Mouse (Mus musculus): Measurements from ENCODE around the gene Txn2. TPM values are rescaled to one million over a fixed set of nuclear protein-coding genes. Genes with fewer than 3 reads are reported as not detected.

The Txn2 gene
- polyA plus RNA-seq, 1 experiment from 2014 or later = 182 TPM

DNA sequence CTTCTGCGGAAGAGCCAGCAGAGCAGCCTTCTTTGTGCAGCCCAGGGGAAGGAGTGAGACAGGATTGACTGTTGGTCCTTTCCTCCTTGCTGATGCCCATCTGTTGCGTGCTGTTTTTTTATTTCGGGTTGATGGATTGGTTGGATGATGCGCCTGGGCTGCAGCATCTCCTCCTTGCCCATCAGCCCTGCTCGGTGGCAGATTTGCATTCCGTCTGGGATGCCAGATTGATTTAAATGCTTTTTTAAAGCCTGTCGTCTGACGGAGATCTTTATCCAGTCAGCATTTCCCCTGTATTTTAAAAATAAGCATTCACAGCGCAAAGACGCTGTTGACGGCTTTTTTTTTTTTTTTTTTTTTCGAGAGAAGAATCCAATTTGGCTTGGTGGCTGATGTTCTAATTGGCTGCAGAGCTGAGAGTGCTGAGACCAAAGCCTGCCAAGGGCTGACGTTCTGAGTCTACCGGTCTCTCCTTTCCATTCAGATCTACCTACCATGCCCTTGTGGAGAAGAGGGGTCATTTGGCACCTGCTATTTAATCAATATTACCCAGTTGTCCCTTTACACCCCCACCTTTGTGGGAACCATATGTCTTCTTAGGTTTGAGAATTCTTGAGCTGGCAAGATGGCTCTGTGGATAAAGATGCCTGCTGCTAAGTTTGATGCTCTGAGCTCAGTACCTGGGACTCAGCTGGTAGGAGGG, 7.0 kb upstream of the Txn2 start:
- 75% methylated on average over 14 of the region's 14 CpGs for WGBS
- no peak for ATAC-seq (ENCODE audit: low read depth)
- H3K9ac ChIP-seq (ENCODE audit: low read length) = no peak overlapping the region

DNA sequence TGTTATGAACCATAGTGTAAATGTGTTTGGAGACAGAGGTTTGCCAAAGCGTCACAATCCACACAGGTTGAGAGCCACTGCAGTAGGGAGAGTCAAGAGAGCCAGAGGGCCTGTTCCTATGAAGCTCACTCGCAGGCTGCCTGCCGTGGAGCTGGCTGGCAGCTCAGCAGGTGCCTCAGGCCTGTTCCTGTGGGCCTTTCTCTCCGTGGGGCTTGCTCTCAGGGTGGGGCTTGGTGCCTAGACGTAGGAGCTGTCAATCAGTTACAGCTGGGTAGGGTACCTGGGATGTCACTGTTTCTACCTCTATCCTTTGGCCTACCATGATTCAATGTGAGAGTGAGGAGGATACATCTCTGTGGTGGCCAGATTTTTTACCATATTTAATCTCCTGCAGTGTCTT, 6.2 kb upstream of the Txn2 start:
- H3K4me3 ChIP-seq (ENCODE audit: low read length) = no peak overlapping the region
- no peaks in the 10 kb centered on the region for H3K9me3 ChIP-seq (ENCODE audit: control insufficient read depth, low read length)
- no peaks in the 10 kb centered on the region for H3K27me3 ChIP-seq (ENCODE audit: control insufficient read depth, insufficient read depth, low read depth, low read length)
- H3K9ac ChIP-seq (ENCODE audit: low read length) = no peak overlapping the region
- H3K27ac ChIP-seq (ENCODE audit: low read length) = no peak overlapping the region
- 56% methylated on average over 5 of the region's 5 CpGs for WGBS
- H3K4me2 ChIP-seq (ENCODE audit: low read depth, low read length) = no peak overlapping the region
- H3K36me3 ChIP-seq (ENCODE audit: control insufficient read depth, insufficient read depth, low read length) = no peaks in the 10 kb centered on the region
- no peak for ATAC-seq (ENCODE audit: low read depth)
- H3K4me1 ChIP-seq (replicated peaks; ENCODE audit: control insufficient read depth, insufficient read depth, low read length) = no peaks in the 10 kb centered on the region; the same call in 1 of the 2 replicates

More for the DNA sequence above, 7.0 kb upstream of the Txn2 start:
- Histone ChIP-seq H3K4me1 (replicated peaks; ENCODE audit: control insufficient read depth, insufficient read depth, low read length) (no peaks in the 10 kb centered on the region), H3K9me3 (ENCODE audit: control insufficient read depth, low read length) (no peaks in the 10 kb centered on the region), H3K27ac (ENCODE audit: low read length) (no peak overlapping the region), H3K36me3 (ENCODE audit: control insufficient read depth, insufficient read depth, low read length) (no peaks in the 10 kb centered on the region), H3K4me3 (ENCODE audit: low read length) (no peak overlapping the region), H3K27me3 (ENCODE audit: control insufficient read depth, insufficient read depth, low read depth, low read length) (no peaks in the 10 kb centered on the region), H3K4me2 (ENCODE audit: low read depth, low read length) (no peak overlapping the region)

DNA sequence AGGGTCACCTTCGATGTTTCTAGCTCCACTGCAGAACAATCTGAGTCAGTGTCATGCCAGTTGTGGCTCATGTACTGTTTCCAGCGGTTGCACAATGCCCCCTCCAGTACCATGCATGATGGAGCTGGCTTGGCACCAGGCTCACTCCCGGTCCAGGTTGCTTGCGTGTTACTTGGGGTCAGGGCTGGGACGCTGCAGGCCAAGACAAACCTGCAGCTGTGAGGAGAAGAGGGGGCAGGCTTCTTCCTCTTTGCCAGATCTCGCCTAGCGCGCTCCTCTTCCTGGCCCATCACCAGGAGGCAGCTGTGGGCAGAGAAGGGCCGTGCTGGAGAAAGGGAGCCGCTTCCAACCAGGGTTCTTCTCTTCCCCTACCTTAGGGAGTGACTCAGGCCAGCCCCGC, 5.5 kb upstream of the Txn2 start:
- Histone ChIP-seq H3K36me3 (ENCODE audit: control insufficient read depth, insufficient read depth, low read length) (no peaks in the 10 kb centered on the region), H3K4me3 (ENCODE audit: low read length) (no peak overlapping the region), H3K27ac (ENCODE audit: low read length) (no peak overlapping the region), H3K4me2 (ENCODE audit: low read depth, low read length) (0 out of 2 replicates have a peak overlapping the region, but pooled peaks have one; percentile 12), H3K4me1 (replicated peaks; ENCODE audit: control insufficient read depth, insufficient read depth, low read length) (peaks cover 6% of the 10 kb centered on the region), H3K9ac (ENCODE audit: low read length) (no peak overlapping the region), H3K9me3 (ENCODE audit: control insufficient read depth, low read length) (no peaks in the 10 kb centered on the region), H3K27me3 (ENCODE audit: control insufficient read depth, insufficient read depth, low read depth, low read length) (no peaks in the 10 kb centered on the region)
- ATAC-seq (ENCODE audit: low read depth) = no peak
- 70% methylated on average over 11 of the region's 11 CpGs for WGBS

DNA sequence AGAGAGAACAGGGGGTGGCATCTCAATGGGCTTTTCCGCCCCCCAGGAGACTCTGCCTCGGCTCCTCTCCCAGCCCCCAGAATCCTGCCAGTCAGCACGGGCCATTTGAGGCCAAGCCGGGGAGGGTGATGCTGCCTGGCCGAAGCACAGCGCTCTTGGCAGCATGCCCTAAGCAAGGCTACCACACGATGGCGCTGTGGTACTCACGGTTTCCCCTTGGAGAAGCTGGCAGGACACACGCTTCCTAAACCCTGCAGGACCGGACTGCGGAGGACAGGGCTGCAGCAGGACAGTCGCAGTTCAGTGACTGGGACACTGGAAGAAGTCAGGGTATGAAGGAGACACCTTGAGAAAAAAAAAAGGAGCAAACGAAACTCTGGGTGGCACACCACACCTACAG, 5.0 kb upstream of the Txn2 start:
- H3K9ac ChIP-seq (ENCODE audit: low read length) = no peak overlapping the region
- no peak overlapping the region for H3K27ac ChIP-seq (ENCODE audit: low read length)
- 0 out of 2 replicates have a peak overlapping the region, but pooled peaks have one; percentile 12 for H3K4me2 ChIP-seq (ENCODE audit: low read depth, low read length)
- under 1% methylated on average over 14 of the region's 14 CpGs for WGBS
- H3K27me3 ChIP-seq (ENCODE audit: control insufficient read depth, insufficient read depth, low read depth, low read length) = no peaks in the 10 kb centered on the region
- H3K36me3 ChIP-seq (ENCODE audit: control insufficient read depth, insufficient read depth, low read length) = no peaks in the 10 kb centered on the region
- H3K4me1 ChIP-seq (replicated peaks; ENCODE audit: control insufficient read depth, insufficient read depth, low read length) = peaks cover 6% of the 10 kb centered on the region
- no peak overlapping the region for H3K4me3 ChIP-seq (ENCODE audit: low read length)
- peak; percentile 41; the same call in 1 of the 2 replicates for ATAC-seq (ENCODE audit: low read depth)
- no peaks in the 10 kb centered on the region for H3K9me3 ChIP-seq (ENCODE audit: control insufficient read depth, low read length)

DNA sequence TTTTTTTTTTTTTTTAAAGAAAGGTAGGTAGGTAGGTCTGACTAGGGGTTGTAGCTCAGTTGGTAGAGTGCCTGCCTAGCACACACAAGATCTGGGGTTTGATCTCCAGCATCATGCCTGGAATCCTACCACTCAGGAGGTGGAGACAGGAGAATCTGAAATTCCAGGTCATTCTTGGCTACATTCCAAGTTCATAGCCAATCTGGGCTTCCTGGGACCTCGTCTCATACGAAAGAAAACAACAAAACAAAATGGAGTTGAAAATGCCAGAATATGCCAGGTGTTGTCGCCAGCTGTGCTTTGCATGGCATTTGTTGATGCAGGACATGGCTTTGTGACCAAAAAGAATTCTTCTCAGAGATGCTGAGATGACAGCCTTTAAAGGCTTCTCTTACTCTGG, 4.4 kb upstream of the Txn2 start:
- no peak overlapping the region for H3K9ac ChIP-seq (ENCODE audit: low read length)
- no peak for ATAC-seq (ENCODE audit: low read depth)
- H3K4me1 ChIP-seq (replicated peaks; ENCODE audit: control insufficient read depth, insufficient read depth, low read length) = peaks cover 7% of the 10 kb centered on the region
- H3K9me3 ChIP-seq (ENCODE audit: control insufficient read depth, low read length) = no peaks in the 10 kb centered on the region
- no peak overlapping the region for H3K4me2 ChIP-seq (ENCODE audit: low read depth, low read length)
- WGBS = 51% methylated on average over 3 of the region's 3 CpGs
- no peak overlapping the region for H3K27ac ChIP-seq (ENCODE audit: low read length)
- no peaks in the 10 kb centered on the region for H3K27me3 ChIP-seq (ENCODE audit: control insufficient read depth, insufficient read depth, low read depth, low read length)
- H3K36me3 ChIP-seq (ENCODE audit: control insufficient read depth, insufficient read depth, low read length) = no peaks in the 10 kb centered on the region
- no peak overlapping the region for H3K4me3 ChIP-seq (ENCODE audit: low read length)

DNA sequence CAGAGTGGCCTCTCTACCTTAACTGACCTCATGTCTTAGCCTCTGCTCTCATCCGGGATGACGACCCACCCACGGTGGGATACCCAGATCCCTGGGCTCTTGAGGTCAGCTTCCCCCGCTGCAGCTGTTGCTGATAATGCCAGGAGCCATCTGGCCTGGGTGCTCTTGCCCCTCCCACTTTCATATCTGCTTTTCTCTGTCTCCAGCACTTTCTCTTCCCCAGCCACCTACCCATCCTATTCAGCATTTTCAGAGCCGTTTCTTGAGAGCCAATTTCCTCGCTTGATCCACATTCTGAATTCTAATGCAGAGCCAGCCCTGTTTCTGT, 2.8 kb upstream of the Txn2 start:
- WGBS = 59% methylated on average over 6 of the region's 6 CpGs
- H3K27me3 ChIP-seq (ENCODE audit: control insufficient read depth, insufficient read depth, low read depth, low read length) = no peaks in the 10 kb centered on the region
- H3K4me2 ChIP-seq (ENCODE audit: low read depth, low read length) = no peak overlapping the region
- no peak overlapping the region for H3K27ac ChIP-seq (ENCODE audit: low read length)
- H3K4me1 ChIP-seq (replicated peaks; ENCODE audit: control insufficient read depth, insufficient read depth, low read length) = peaks cover 15% of the 10 kb centered on the region
- H3K9ac ChIP-seq (ENCODE audit: low read length) = no peak overlapping the region
- H3K4me3 ChIP-seq (ENCODE audit: low read length) = no peak overlapping the region
- no peak for ATAC-seq (ENCODE audit: low read depth)
- H3K9me3 ChIP-seq (ENCODE audit: control insufficient read depth, low read length) = no peaks in the 10 kb centered on the region
- no peaks in the 10 kb centered on the region; the same call in 1 of the 2 replicates for H3K36me3 ChIP-seq (ENCODE audit: control insufficient read depth, insufficient read depth, low read length)

DNA sequence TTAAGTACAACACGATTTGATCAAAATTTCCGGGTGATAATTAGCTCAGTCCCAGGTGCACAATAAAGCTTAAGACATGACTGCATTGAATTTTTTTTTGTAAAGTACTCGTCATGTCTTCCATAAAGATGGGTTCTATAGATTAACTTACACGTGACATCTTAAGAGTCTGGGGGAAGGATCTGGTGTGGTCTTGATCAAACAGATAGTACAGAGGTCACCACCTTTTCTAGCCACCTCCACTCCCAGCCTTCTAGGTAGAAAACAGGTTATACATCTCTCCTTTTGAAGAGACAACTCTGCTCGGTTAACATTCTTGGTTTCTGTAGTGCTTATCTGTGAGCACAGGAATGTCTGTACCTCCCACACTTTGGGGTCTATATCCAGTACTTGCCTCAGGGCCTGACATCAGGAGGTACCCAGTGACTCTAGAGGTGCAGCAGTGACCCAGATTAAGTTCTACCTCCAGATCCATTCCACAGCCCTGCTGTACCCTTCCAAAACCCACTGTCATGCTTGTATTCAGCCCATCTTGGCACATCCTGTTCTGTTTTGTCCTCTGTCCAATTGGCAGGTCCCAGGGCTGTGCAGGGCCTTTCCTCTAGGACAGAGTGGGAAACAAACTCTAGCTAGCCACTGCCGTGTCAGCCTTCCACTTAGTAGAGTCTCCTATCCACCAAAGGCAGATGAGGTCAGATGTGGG, 2.3 kb upstream of the Txn2 start:
- Histone ChIP-seq H3K4me3 (ENCODE audit: low read length) (no peak overlapping the region), H3K4me2 (ENCODE audit: low read depth, low read length) (no peak overlapping the region), H3K27me3 (ENCODE audit: control insufficient read depth, insufficient read depth, low read depth, low read length) (no peaks in the 10 kb centered on the region), H3K9me3 (ENCODE audit: control insufficient read depth, low read length) (no peaks in the 10 kb centered on the region), H3K4me1 (replicated peaks; ENCODE audit: control insufficient read depth, insufficient read depth, low read length) (peaks cover 15% of the 10 kb centered on the region), H3K27ac (ENCODE audit: low read length) (no peak overlapping the region), H3K9ac (ENCODE audit: low read length) (no peak overlapping the region), H3K36me3 (ENCODE audit: control insufficient read depth, insufficient read depth, low read length) (peaks cover 3% of the 10 kb centered on the region; the same call in 1 of the 2 replicates)
- no peak for ATAC-seq (ENCODE audit: low read depth)
- 60% methylated on average over 6 of the region's 6 CpGs for WGBS

DNA sequence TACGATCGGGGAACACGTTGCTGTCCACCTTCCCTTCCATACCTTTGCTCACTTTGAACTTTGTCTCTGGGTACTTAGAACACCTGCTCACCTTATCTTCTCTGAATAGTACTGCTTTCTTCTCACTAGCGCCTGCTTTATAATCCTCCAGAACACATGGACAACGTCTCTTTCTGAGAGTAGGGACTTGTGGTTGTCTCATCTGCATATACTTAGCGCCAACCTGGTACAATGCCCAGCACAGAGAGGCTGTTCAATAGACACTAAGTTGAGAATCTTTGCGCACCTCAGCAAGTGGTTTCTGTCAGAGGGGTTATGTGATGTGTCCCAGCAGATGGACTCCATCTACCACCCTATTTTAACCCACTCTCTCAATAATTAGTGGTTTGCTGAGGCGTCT, 998 bp upstream of the Txn2 start:
- H3K4me1 ChIP-seq (replicated peaks; ENCODE audit: control insufficient read depth, insufficient read depth, low read length) = peaks cover 15% of the 10 kb centered on the region
- peak overlapping the region; percentile 71 for H3K9ac ChIP-seq (ENCODE audit: low read length)
- peaks cover 6% of the 10 kb centered on the region for H3K36me3 ChIP-seq (ENCODE audit: control insufficient read depth, insufficient read depth, low read length)
- 45% methylated on average over 8 of the region's 8 CpGs for WGBS
- H3K4me3 ChIP-seq (ENCODE audit: low read length) = peak overlapping the region; percentile 82
- no peaks in the 10 kb centered on the region for H3K27me3 ChIP-seq (ENCODE audit: control insufficient read depth, insufficient read depth, low read depth, low read length)
- no peaks in the 10 kb centered on the region for H3K9me3 ChIP-seq (ENCODE audit: control insufficient read depth, low read length)
- no peak overlapping the region for H3K27ac ChIP-seq (ENCODE audit: low read length)
- peak overlapping the region; percentile 85 for H3K4me2 ChIP-seq (ENCODE audit: low read depth, low read length)
- no peak for ATAC-seq (ENCODE audit: low read depth)

DNA sequence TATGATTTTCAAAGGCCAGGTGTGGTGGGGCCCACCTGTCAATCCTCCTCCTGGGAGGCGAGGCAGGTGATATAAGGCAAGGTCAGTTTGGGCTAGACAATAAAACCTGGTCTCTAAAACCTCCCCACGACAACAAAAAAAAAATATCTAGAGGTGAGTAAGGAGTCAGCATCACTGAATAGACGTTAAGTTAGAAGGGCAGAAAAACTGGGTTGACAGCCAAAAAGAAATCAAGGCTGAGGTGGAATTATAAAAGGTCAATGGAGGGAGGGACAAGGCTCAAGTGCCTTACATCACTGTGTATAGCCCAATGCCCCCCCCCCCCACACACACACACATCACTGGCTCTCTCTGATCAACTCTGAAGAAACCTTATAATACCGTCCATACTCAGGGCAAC, 715 bp downstream of the Txn2 start:
- no peaks in the 10 kb centered on the region for H3K9me3 ChIP-seq (ENCODE audit: control insufficient read depth, low read length)
- peaks cover 15% of the 10 kb centered on the region for H3K4me1 ChIP-seq (replicated peaks; ENCODE audit: control insufficient read depth, insufficient read depth, low read length)
- peak overlapping the region; percentile 82 for H3K4me3 ChIP-seq (ENCODE audit: low read length)
- H3K4me2 ChIP-seq (ENCODE audit: low read depth, low read length) = peak overlapping the region; percentile 81
- 18% methylated on average over 4 of the region's 4 CpGs for WGBS
- H3K36me3 ChIP-seq (ENCODE audit: control insufficient read depth, insufficient read depth, low read length) = peaks cover 21% of the 10 kb centered on the region
- H3K27me3 ChIP-seq (ENCODE audit: control insufficient read depth, insufficient read depth, low read depth, low read length) = no peaks in the 10 kb centered on the region
- ATAC-seq (ENCODE audit: low read depth) = no peak
- peak overlapping the region; percentile 86 for H3K9ac ChIP-seq (ENCODE audit: low read length)
- H3K27ac ChIP-seq (ENCODE audit: low read length) = peak overlapping the region; percentile 93; the same call in 1 of the 2 replicates

Measured in lung, embryonic 16.5 days (tissue).